ENCODE assay signal across 12 mouse cellular contexts in genomic region chrX:38061544-38061943, GRCm38 (mm10). TPM values are rescaled to one million over a fixed set of nuclear protein-coding genes. Genes with fewer than 3 reads are reported as not detected.
DNase-seq lines count a peak whose midpoint lies in the region; ATAC-seq and TF ChIP-seq lines count a peak whose summit lies in the region.
"Had no signal": no experiment of that assay in that cellular context is flagged by ENCODE, and none has a peak within 500 bp of the region (broad histone marks: within the 10 kb centered on the region; RNA-seq: fewer than 3 reads in every experiment).

No protein-coding gene starts in this region.

- H3K36me3 ChIP-seq in kidney, adult 2 months (ENCODE audit: control insufficient read depth, insufficient read depth, low read length), result no peaks in the 10 kb centered on the region
- no peaks in the 10 kb centered on the region for H3K36me3 ChIP-seq in kidney, embryonic 16.5 days (ENCODE audit: insufficient read depth, low read length)
- no peaks in the 10 kb centered on the region for H3K36me3 ChIP-seq in neural tube, embryonic 15.5 days

- no peak for ATAC-seq in kidney, embryonic 16.5 days (ENCODE audit: low FRiP score, low TSS enrichment)
- no peak for ATAC-seq in neural tube, embryonic 15.5 days (ENCODE audit: low FRiP score)

- H3K27me3 ChIP-seq in kidney, adult 2 months (replicated peaks; ENCODE audit: control insufficient read depth, insufficient read depth, low read length), result no peaks in the 10 kb centered on the region
- no peaks in the 10 kb centered on the region for H3K27me3 ChIP-seq in kidney, embryonic 16.5 days (ENCODE audit: insufficient read depth, low read length)
- H3K27me3 ChIP-seq in neural tube, embryonic 15.5 days (replicated peaks), result no peaks in the 10 kb centered on the region

- WGBS in kidney, adult 2 months, result 0% methylated on average over 1 of the region's 1 CpGs
- 0% methylated on average over 1 of the region's 1 CpGs for WGBS in kidney, embryonic 16.5 days
- WGBS in neural tube, embryonic 15.5 days, result 4% methylated on average over 1 of the region's 1 CpGs

- TF ChIP-seq CTCF in kidney, adult 2 months (conservative IDR thresholded peaks at IDR 0.05; ENCODE audit: insufficient read depth, insufficient read length, low read depth, low read length), result 0 out of 2 replicates have a peak, but pooled peaks have one; percentile 22
- TF ChIP-seq CTCF in cortical plate, adult 2 months (IDR thresholded peaks at IDR 0.05; ENCODE audit: extremely low read depth, insufficient read depth, low read length), result peak; percentile 32; the same call in 1 of the 2 replicates

- no peak overlapping the region for H3K4me3 ChIP-seq in kidney, adult 2 months (ENCODE audit: insufficient read depth, low read depth, low read length)
- no peak overlapping the region for H3K4me3 ChIP-seq in kidney, embryonic 16.5 days (ENCODE audit: low read length)
- H3K4me3 ChIP-seq in cortical plate, adult 2 months (ENCODE audit: insufficient read depth, low read length), result no peak overlapping the region
- no peak overlapping the region for H3K4me3 ChIP-seq in neural tube, embryonic 15.5 days (replicated peaks)

- H3K4me1 ChIP-seq in kidney, adult 2 months (ENCODE audit: control insufficient read depth, insufficient read depth, low read length), result no peaks in the 10 kb centered on the region
- H3K4me1 ChIP-seq in kidney, embryonic 16.5 days (ENCODE audit: insufficient read depth, low read length), result no peaks in the 10 kb centered on the region
- no peaks in the 10 kb centered on the region for H3K4me1 ChIP-seq in cortical plate, adult 2 months (ENCODE audit: control insufficient read depth, insufficient read depth, low read length)
- no peaks in the 10 kb centered on the region for H3K4me1 ChIP-seq in neural tube, embryonic 15.5 days

- intact Hi-C loops in gastrocnemius, postnatal 36 days (cut with DNase I), result no loop called here

- no peak overlapping the region for H3K4me2 ChIP-seq in kidney, embryonic 16.5 days (replicated peaks; ENCODE audit: low read depth, low read length)
- no peak overlapping the region for H3K4me2 ChIP-seq in neural tube, embryonic 15.5 days

- TF ChIP-seq POLR2A in kidney, adult 2 months (IDR thresholded peaks at IDR 0.05; ENCODE audit: low read depth, low read length), result no peak
- no peak for TF ChIP-seq POLR2A in cortical plate, adult 2 months (IDR thresholded peaks at IDR 0.05; ENCODE audit: extremely low read depth, insufficient read depth, low read length)

- H3K9ac ChIP-seq in kidney, embryonic 16.5 days (replicated peaks; ENCODE audit: low read length), result no peak overlapping the region
- H3K9ac ChIP-seq in neural tube, embryonic 15.5 days (replicated peaks), result no peak overlapping the region

- no peaks in the 10 kb centered on the region for H3K9me3 ChIP-seq in kidney, embryonic 16.5 days (ENCODE audit: low read length)
- no peaks in the 10 kb centered on the region for H3K9me3 ChIP-seq in neural tube, embryonic 15.5 days (replicated peaks)

- DNase-seq in adrenal gland, postnatal 10 days, result peak; percentile 6
- DNase-seq in adrenal gland, postnatal 4 days (ENCODE audit: low spot score in 2 of 2), result no peak
- no peak for DNase-seq in kidney, adult 2 months
- peak; percentile 56 for DNase-seq in 3T3-L1 (ENCODE audit: low read depth, low spot score)
- no peak for DNase-seq in gastrocnemius, postnatal 36 days
- DNase-seq: cerebellum, adult 11 months had no signal

- no peak overlapping the region for H3K27ac ChIP-seq in kidney, adult 2 months (ENCODE audit: insufficient read depth, low read depth, low read length)
- no peak overlapping the region for H3K27ac ChIP-seq in kidney, embryonic 16.5 days (ENCODE audit: low read length)
- H3K27ac ChIP-seq in cortical plate, adult 2 months (ENCODE audit: insufficient read depth, low read length), result no peak overlapping the region
- no peak overlapping the region for H3K27ac ChIP-seq in neural tube, embryonic 15.5 days (replicated peaks)

RNA-seq across cellular contexts. Expression of gene Rhox10, which starts 4.7 kb away (rescaled TPM):
- total RNA-seq in adrenal gland, postnatal 10 days (2021), result not detected
- total RNA-seq in adrenal gland, postnatal 4 days (2021), result not detected
- not detected in 2 replicates for polyA plus RNA-seq in kidney, adult 2 months (2012; rRNA removed)
- polyA plus RNA-seq in kidney, embryonic 16.5 days (2015; fragmentation: Nextera tagmentation; extraction: Ambion mirVana), result not detected in 2 replicates
- not detected in 2 replicates for polyA plus RNA-seq in cortical plate, adult 2 months (2012; rRNA removed)
- polyA plus RNA-seq in neural tube, embryonic 15.5 days (2015; fragmentation: Nextera tagmentation; extraction: Ambion mirVana), result not detected in 2 replicates
- not detected for total RNA-seq in gastrocnemius, postnatal 36 days (2021)
- total RNA-seq: gastrocnemius, postnatal 4 days; layer of hippocampus, adult 8-10 months had no signal
- polyA plus RNA-seq: C2C12 had no signal

RNA-seq across cellular contexts. Expression of gene Btg1-ps2, which starts 18.6 kb away (rescaled TPM):
- not detected for total RNA-seq in adrenal gland, postnatal 10 days (2021)
- total RNA-seq in adrenal gland, postnatal 4 days (2021), result not detected
- not detected in 2 replicates for polyA plus RNA-seq in kidney, adult 2 months (2012; rRNA removed)
- polyA plus RNA-seq in kidney, embryonic 16.5 days (2015; fragmentation: Nextera tagmentation; extraction: Ambion mirVana), result not detected in 2 replicates
- not detected in 2 replicates for polyA plus RNA-seq in cortical plate, adult 2 months (2012; rRNA removed)
- polyA plus RNA-seq in neural tube, embryonic 15.5 days (2015; fragmentation: Nextera tagmentation; extraction: Ambion mirVana), result not detected in 2 replicates
- total RNA-seq in gastrocnemius, postnatal 36 days (2021), result not detected
- total RNA-seq: gastrocnemius, postnatal 4 days; layer of hippocampus, adult 8-10 months had no signal
- polyA plus RNA-seq: C2C12 had no signal

RNA-seq across cellular contexts. Expression of gene Rhox11, which starts 23.4 kb away (rescaled TPM):
- not detected for total RNA-seq in adrenal gland, postnatal 10 days (2021)
- total RNA-seq in adrenal gland, postnatal 4 days (2021), result not detected
- polyA plus RNA-seq in kidney, adult 2 months (2012; rRNA removed), result not detected in 2 replicates
- not detected in 2 replicates for polyA plus RNA-seq in kidney, embryonic 16.5 days (2015; fragmentation: Nextera tagmentation; extraction: Ambion mirVana)
- not detected in 2 replicates for polyA plus RNA-seq in cortical plate, adult 2 months (2012; rRNA removed)
- not detected in 2 replicates for polyA plus RNA-seq in neural tube, embryonic 15.5 days (2015; fragmentation: Nextera tagmentation; extraction: Ambion mirVana)
- not detected for total RNA-seq in gastrocnemius, postnatal 36 days (2021)
- total RNA-seq: gastrocnemius, postnatal 4 days; layer of hippocampus, adult 8-10 months had no signal
- polyA plus RNA-seq: C2C12 had no signal

RNA-seq across cellular contexts. Expression of gene Btg1-ps1, which starts 42.9 kb away (rescaled TPM):
- total RNA-seq in adrenal gland, postnatal 10 days (2021), result not detected
- total RNA-seq in adrenal gland, postnatal 4 days (2021), result not detected
- not detected in 2 replicates for polyA plus RNA-seq in kidney, adult 2 months (2012; rRNA removed)
- polyA plus RNA-seq in kidney, embryonic 16.5 days (2015; fragmentation: Nextera tagmentation; extraction: Ambion mirVana), result not detected in 2 replicates
- not detected in 2 replicates for polyA plus RNA-seq in cortical plate, adult 2 months (2012; rRNA removed)
- polyA plus RNA-seq in neural tube, embryonic 15.5 days (2015; fragmentation: Nextera tagmentation; extraction: Ambion mirVana), result not detected in 2 replicates
- total RNA-seq in gastrocnemius, postnatal 36 days (2021), result not detected
- total RNA-seq: gastrocnemius, postnatal 4 days; layer of hippocampus, adult 8-10 months had no signal
- polyA plus RNA-seq: C2C12 had no signal

RNA-seq across cellular contexts. Expression of gene Rhox12, which starts 49.2 kb away (rescaled TPM):
- not detected for total RNA-seq in adrenal gland, postnatal 10 days (2021)
- total RNA-seq in adrenal gland, postnatal 4 days (2021), result not detected
- polyA plus RNA-seq in kidney, adult 2 months (2012; rRNA removed), result not detected in 2 replicates
- not detected in 2 replicates for polyA plus RNA-seq in kidney, embryonic 16.5 days (2015; fragmentation: Nextera tagmentation; extraction: Ambion mirVana)
- not detected in 2 replicates for polyA plus RNA-seq in cortical plate, adult 2 months (2012; rRNA removed)
- not detected in 2 replicates for polyA plus RNA-seq in neural tube, embryonic 15.5 days (2015; fragmentation: Nextera tagmentation; extraction: Ambion mirVana)
- not detected for total RNA-seq in gastrocnemius, postnatal 36 days (2021)
- total RNA-seq: gastrocnemius, postnatal 4 days; layer of hippocampus, adult 8-10 months had no signal
- polyA plus RNA-seq: C2C12 had no signal

Comparison
In these comparisons a context has a peak if more than half of its experiments do, and no peak if none do; other contexts are left out.
1. DNase-seq: peak in adrenal gland, postnatal 10 days (single experiment) and 3T3-L1 (single experiment); none in adrenal gland, postnatal 4 days (0 of 2), kidney, adult 2 months (single experiment) and gastrocnemius, postnatal 36 days (0 of 2).